Mouse (Mus musculus) liver, embryonic 16.5 days (tissue): ENCODE data around the gene Gm10840. TPM values are rescaled to one million over a fixed set of nuclear protein-coding genes. Genes with fewer than 3 reads are reported as not detected.
"Not testable (repeated sequence)": the region's sequence is repeated elsewhere in the genome, so short reads cannot be mapped to it uniquely, and the experiment has no call there.

Experiments
- ATAC-seq: fragments of 200-750 bp; cut with Nextera tagmentation; 2 replicates; pipeline ENCODE4 v1.8.0; 2017; ENCODE audit warnings: low read depth, mild to moderate bottlenecking, moderate number of reproducible peaks, moderate library complexity
- H3K27ac ChIP-seq: fragments of 300-500 bp; sonication (generic); 2 replicates; pipeline ENCODE4 v1.5.1; 2014; ENCODE audit warnings: mild to moderate bottlenecking, low read length
- H3K27me3 ChIP-seq: fragments of 300-500 bp; sonication (generic); 2 replicates; pipeline ENCODE4 v1.6.1; 2014; ENCODE audit warnings: low read depth, low read length, mixed read lengths; ENCODE audit not compliant: control insufficient read depth, insufficient read depth
- H3K36me3 ChIP-seq: fragments of 300-500 bp; sonication (generic); 2 replicates; pipeline ENCODE4 v1.6.1; 2014; ENCODE audit warnings: mild to moderate bottlenecking; ENCODE audit not compliant: control insufficient read depth, insufficient read depth
- H3K4me1 ChIP-seq: fragments of 300-500 bp; sonication (generic); 2 replicates; pipeline ENCODE4 v1.6.1; 2014; ENCODE audit warnings: low read depth, low read length, mixed read lengths; ENCODE audit not compliant: control insufficient read depth
- H3K4me2 ChIP-seq: fragments of 300-500 bp; sonication (generic); 2 replicates; pipeline ENCODE4 v1.6.1; 2014; ENCODE audit warnings: low read depth, low read length, mixed read lengths
- H3K4me3 ChIP-seq: fragments of 300-500 bp; sonication (generic); 2 replicates; pipeline ENCODE4 v1.5.1; 2014; ENCODE audit warnings: low read depth, mild to moderate bottlenecking, low read length
- H3K9ac ChIP-seq: fragments of 300-500 bp; sonication (generic); 2 replicates; pipeline ENCODE4 v1.6.1; 2014; ENCODE audit warnings: low read depth, low read length
- H3K9me3 ChIP-seq: fragments of 300-500 bp; sonication (generic); replicated peaks from 2 replicates; pipeline ENCODE4 v1.6.1; 2016; ENCODE audit warnings: low read length; ENCODE audit not compliant: control insufficient read depth
- WGBS: fragments of 180-500 bp; shearing (Covaris S2); extraction: QIAGEN DNeasy Blood & Tissue Kit; methylation state at CpG from one replicate; pipeline ENCODE4 v1.1.7; 2014; ENCODE audit not compliant: insufficient replicate concordance; 5-methylcytosine and 5-hydroxymethylcytosine counted together
- polyA plus RNA-seq: library from polyadenylated mRNA; unstranded; fragments of >200 nt; fragmentation: Nextera tagmentation; extraction: Ambion mirVana; gene quantifications from 2 replicates; pipeline ENCODE4 v1.2.1, GENCODE M21; 2015

Gene Gm10840
- polyA plus RNA-seq, 1 experiment from 2014 or later: not detected

GRCm38 (mm10) chr11:106191716-106192115 is 31.1 kb downstream of the Gm10840 start:
- H3K9ac ChIP-seq: no peak overlapping the region; the same call in 1 of the 2 replicates
- H3K9me3 ChIP-seq: no peaks in the 10 kb centered on the region
- H3K36me3 ChIP-seq: no peaks in the 10 kb centered on the region
- WGBS: 82% methylated on average over 3 of the region's 3 CpGs
- no peaks in the 10 kb centered on the region for H3K27me3 ChIP-seq
- peak overlapping the region; percentile 95; the same call in 1 of the 2 replicates for H3K27ac ChIP-seq
- no peak overlapping the region for H3K4me3 ChIP-seq
- peaks cover 22% of the 10 kb centered on the region for H3K4me1 ChIP-seq
- ATAC-seq: no peak
- peak overlapping the region; percentile 90; the same call in 1 of the 2 replicates for H3K4me2 ChIP-seq

- H3K27ac ChIP-seq: peak overlapping the region; percentile 95
- H3K4me1 ChIP-seq: peaks cover 22% of the 10 kb centered on the region
- WGBS: 29% methylated on average over 5 of the region's 5 CpGs
- ATAC-seq: no peak
- peak overlapping the region; percentile 85 for H3K9ac ChIP-seq
- H3K36me3 ChIP-seq: no peaks in the 10 kb centered on the region; the same call in 1 of the 2 replicates
- H3K27me3 ChIP-seq: no peaks in the 10 kb centered on the region
- no peaks in the 10 kb centered on the region for H3K9me3 ChIP-seq
- peak overlapping the region; percentile 90 for H3K4me2 ChIP-seq
- peak overlapping the region; percentile 81 for H3K4me3 ChIP-seq
Measured at GRCm38 (mm10) chr11:106192241-106192640, 31.6 kb downstream of the Gm10840 start.

DNA sequence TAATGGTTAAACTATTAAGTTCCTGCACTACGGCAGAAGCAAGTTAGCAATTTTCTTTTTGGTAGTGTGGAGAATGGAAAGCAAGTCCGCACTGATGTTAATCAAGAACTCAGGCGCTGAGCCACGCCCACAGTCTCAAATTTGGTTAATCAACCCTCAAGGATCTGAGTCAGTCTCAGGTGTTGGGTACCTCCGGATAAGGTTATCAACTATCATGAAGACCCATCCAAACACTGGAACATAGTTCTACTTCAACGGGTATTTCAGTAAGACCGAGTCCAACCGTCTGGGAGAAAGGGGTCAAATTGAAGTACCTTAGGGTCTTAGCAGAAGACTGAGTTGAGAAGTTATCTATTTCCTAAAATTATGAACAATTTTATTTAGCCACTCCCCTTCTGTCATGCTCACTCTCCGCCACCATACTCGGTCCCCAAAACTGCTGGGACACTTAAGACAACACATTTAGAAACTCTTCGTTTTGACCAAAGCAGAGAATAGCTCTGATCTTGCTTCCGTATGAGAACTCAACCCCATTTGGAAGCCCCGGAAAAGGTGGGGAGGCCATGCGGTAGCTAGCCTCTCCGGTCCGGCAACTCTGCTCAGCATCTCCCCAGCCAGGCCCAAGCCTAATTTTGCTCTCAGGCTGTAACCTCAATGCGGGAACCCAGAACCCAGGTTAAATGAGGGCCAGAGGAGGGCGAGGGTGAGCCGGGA is 32.2 kb downstream of the Gm10840 start:
- H3K9ac ChIP-seq: peak overlapping the region; percentile 85
- H3K36me3 ChIP-seq: peaks cover 3% of the 10 kb centered on the region
- peak; percentile 31 for ATAC-seq
- peak overlapping the region; percentile 95 for H3K27ac ChIP-seq
- 3% methylated on average over 19 of the region's 19 CpGs for WGBS
- peaks cover 22% of the 10 kb centered on the region for H3K4me1 ChIP-seq
- no peaks in the 10 kb centered on the region for H3K27me3 ChIP-seq
- H3K4me3 ChIP-seq: peak overlapping the region; percentile 81
- H3K9me3 ChIP-seq: no peaks in the 10 kb centered on the region
- peak overlapping the region; percentile 90 for H3K4me2 ChIP-seq

GRCm38 (mm10) chr11:106193371-106194154 is 32.9 kb downstream of the Gm10840 start:
- no peaks in the 10 kb centered on the region for H3K9me3 ChIP-seq
- peaks cover 28% of the 10 kb centered on the region for H3K4me1 ChIP-seq
- peak overlapping the region; percentile 95 for H3K27ac ChIP-seq
- ATAC-seq: peak; percentile 95
- H3K27me3 ChIP-seq: no peaks in the 10 kb centered on the region
- H3K4me2 ChIP-seq: peak overlapping the region; percentile 90
- peak overlapping the region; percentile 85 for H3K9ac ChIP-seq
- peaks cover 10% of the 10 kb centered on the region for H3K36me3 ChIP-seq
- H3K4me3 ChIP-seq: peak overlapping the region; percentile 81
- WGBS: under 1% methylated on average over 44 of the region's 44 CpGs

- Histone ChIP-seq H3K4me2 (peak overlapping the region; percentile 86), H3K9me3 (no peaks in the 10 kb centered on the region), H3K27me3 (no peaks in the 10 kb centered on the region), H3K36me3 (peaks cover 10% of the 10 kb centered on the region), H3K4me3 (peak overlapping the region; percentile 81), H3K9ac (peak overlapping the region; percentile 83), H3K4me1 (peaks cover 31% of the 10 kb centered on the region), H3K27ac (peak overlapping the region; percentile 93)
- 33% methylated on average over 3 of the region's 3 CpGs for WGBS
- ATAC-seq: no peak
Measured at GRCm38 (mm10) chr11:106194155-106194541, 33.5 kb downstream of the Gm10840 start.

DNA sequence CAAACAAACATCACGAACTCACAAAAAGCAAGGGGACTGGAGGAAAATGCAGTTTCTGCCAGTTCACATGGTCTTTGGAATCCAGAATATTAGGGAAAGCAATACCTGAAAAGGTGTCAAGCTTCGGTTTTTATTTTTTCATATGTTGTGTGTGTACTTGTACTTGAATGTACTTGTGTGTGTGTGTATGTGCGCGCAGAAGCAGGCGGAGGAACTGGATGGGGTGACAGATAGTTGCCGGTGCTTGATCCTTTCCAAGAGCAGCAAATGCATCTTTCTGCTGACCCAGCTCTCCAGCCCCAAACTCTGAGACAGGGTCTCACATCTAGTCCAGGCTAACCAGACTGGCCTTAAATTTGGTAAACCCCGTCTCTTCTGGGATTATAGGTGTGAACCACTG is 34.2 kb downstream of the Gm10840 start:
- Histone ChIP-seq H3K36me3 (peaks cover 10% of the 10 kb centered on the region), H3K27ac (no peak overlapping the region), H3K4me1 (peaks cover 31% of the 10 kb centered on the region), H3K9me3 (no peaks in the 10 kb centered on the region), H3K4me2 (no peak overlapping the region), H3K27me3 (no peaks in the 10 kb centered on the region), H3K4me3 (no peak overlapping the region), H3K9ac (no peak overlapping the region)
- no peak for ATAC-seq
- 85% methylated on average over 7 of the region's 7 CpGs for WGBS

- Histone ChIP-seq H3K27ac (no peak overlapping the region; the same call in 1 of the 2 replicates), H3K9ac (no peak overlapping the region)
Measured at GRCm38 (mm10) chr11:106195341-106195740, 34.7 kb downstream of the Gm10840 start.

DNA sequence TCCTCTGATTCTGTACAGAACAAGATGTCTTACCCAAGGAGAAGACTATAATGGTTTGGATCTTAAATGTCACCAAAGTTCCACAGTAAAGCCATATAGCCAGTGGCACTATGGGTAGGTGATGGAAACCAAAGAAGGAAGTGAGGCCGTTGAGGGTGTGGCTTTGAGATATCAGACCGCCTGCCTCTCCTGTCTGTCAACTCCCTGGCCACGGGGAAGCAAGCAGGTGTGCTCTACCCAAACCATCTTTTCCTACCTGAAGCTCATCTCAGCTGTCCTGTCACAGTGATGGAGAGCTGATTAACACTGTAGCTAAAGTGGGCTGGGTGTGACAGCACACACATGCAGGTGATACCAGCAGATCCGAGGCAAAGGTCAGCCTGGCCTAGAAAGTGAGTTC is 37.6 kb downstream of the Gm10840 start:
- H3K4me3 ChIP-seq: no peak overlapping the region
- H3K36me3 ChIP-seq: peaks cover 16% of the 10 kb centered on the region
- 41% methylated on average over 4 of the region's 4 CpGs for WGBS
- H3K4me1 ChIP-seq: peaks cover 30% of the 10 kb centered on the region
- no peak for ATAC-seq
- H3K4me2 ChIP-seq: no peak overlapping the region
- H3K9ac ChIP-seq: no peak overlapping the region
- no peaks in the 10 kb centered on the region for H3K9me3 ChIP-seq
- H3K27me3 ChIP-seq: no peaks in the 10 kb centered on the region
- no peak overlapping the region for H3K27ac ChIP-seq

More at GRCm38 (mm10) chr11:106195341-106195740, 34.7 kb downstream of the Gm10840 start:
- H3K9me3 ChIP-seq: no peaks in the 10 kb centered on the region
- H3K4me2 ChIP-seq: no peak overlapping the region
- no peaks in the 10 kb centered on the region for H3K27me3 ChIP-seq
- H3K36me3 ChIP-seq: peaks cover 10% of the 10 kb centered on the region
- no peak overlapping the region for H3K4me3 ChIP-seq
- no peak for ATAC-seq
- H3K4me1 ChIP-seq: peaks cover 31% of the 10 kb centered on the region

DNA sequence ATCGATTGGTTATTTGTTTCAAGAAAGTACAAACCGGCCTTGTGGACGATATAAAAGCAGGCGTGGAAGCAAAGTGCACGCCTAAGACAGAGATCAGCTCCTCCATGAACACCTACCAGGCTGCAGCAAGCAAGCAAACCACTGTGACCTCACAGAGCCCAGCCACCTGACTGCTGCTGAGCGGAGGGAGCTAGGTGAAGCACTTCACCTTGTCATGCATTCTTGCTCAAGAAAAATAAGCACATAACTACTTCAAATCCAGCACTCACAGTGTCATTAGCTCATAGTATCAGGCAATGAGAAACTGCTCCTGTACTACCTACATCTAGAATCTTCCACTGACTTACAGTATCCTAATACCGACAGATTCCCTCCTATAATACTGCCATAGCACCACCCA is 39.3 kb downstream of the Gm10840 start:
- peaks cover 25% of the 10 kb centered on the region for H3K36me3 ChIP-seq
- not testable (repeated sequence) for H3K27ac ChIP-seq, H3K4me3 ChIP-seq, H3K27me3 ChIP-seq, H3K4me2 ChIP-seq, ATAC-seq, H3K9me3 ChIP-seq, H3K9ac ChIP-seq
- H3K4me1 ChIP-seq: peaks cover 19% of the 10 kb centered on the region
- 83% methylated on average over 7 of the region's 7 CpGs for WGBS
